Mouse (Mus musculus) CH12.LX (cell line): Measurements from ENCODE around the gene Ttll9. TPM values are rescaled to one million over a fixed set of nuclear protein-coding genes. Genes with fewer than 3 reads are reported as not detected.
A peak's percentile ranks its signal among the peaks of the same experiment; 100 is the strongest.

Source experiments
- DNase-seq: peaks from one replicate; pipeline ENCODE4 v3.0.0-alpha.2; 2013; ENCODE audit errors: extremely low read depth
- H3K27ac ChIP-seq: 2 replicates; pipeline ENCODE4 v1.5.1; 2012; ENCODE audit warnings: low read depth, mild to moderate bottlenecking, control low read depth, moderate library complexity; ENCODE audit not compliant: insufficient read depth
- H3K27me3 ChIP-seq: replicated peaks from 2 replicates; pipeline ENCODE3; 2012; ENCODE audit warnings: inconsistent platforms
- H3K36me3 ChIP-seq, 2 experiments: replicated peaks in 1 of 2; 2 replicates each; pipeline versions ENCODE3 to v1.6.1; 2012; ENCODE audit warnings: inconsistent platforms in 1 of 2, low read length in 1 of 2, mild to moderate bottlenecking in 1 of 2, mixed read lengths in 1 of 2, moderate library complexity in 1 of 2; ENCODE audit not compliant: control insufficient read depth in 1 of 2, insufficient read depth in 1 of 2
- H3K4me1 ChIP-seq, 2 experiments: 2 replicates each; pipeline ENCODE4 v1.6.1; 2012; ENCODE audit warnings: inconsistent platforms in 1 of 2, moderate library complexity in 1 of 2; ENCODE audit not compliant: insufficient read depth in 2 of 2, control insufficient read depth in 1 of 2
- H3K4me2 ChIP-seq: 2 replicates; pipeline ENCODE4 v1.6.1; 2012; ENCODE audit warnings: low read depth, mild to moderate bottlenecking, control low read depth; ENCODE audit not compliant: poor library complexity, insufficient read depth, severe bottlenecking
- H3K4me3 ChIP-seq, 3 experiments: fragments of 150-350 bp in 1 of 3; sonication (generic) in 1 of 3; replicated peaks in 1 of 3; 2 replicates each; pipeline versions ENCODE3 to v1.5.1; 2011 to 2012; ENCODE audit warnings: low read depth in 2 of 3, low read length in 2 of 3, mild to moderate bottlenecking in 2 of 3, moderate library complexity in 2 of 3, control low read depth in 1 of 3, improper control_type of control experiment in 1 of 3, inconsistent platforms in 1 of 3, mixed read lengths in 1 of 3; ENCODE audit not compliant: poor library complexity in 1 of 3
- H3K79me2 ChIP-seq: replicated peaks from 2 replicates; pipeline ENCODE4 v1.6.1; 2012; ENCODE audit warnings: mild to moderate bottlenecking, moderate library complexity; ENCODE audit not compliant: control insufficient read depth, poor library complexity, insufficient read depth, severe bottlenecking; ENCODE audit errors: extremely low read depth
- H3K9ac ChIP-seq: 2 replicates; pipeline ENCODE4 v1.6.1; 2012; ENCODE audit warnings: low read depth, mild to moderate bottlenecking, control low read depth, moderate library complexity; ENCODE audit not compliant: insufficient read depth
- H3K9me3 ChIP-seq: replicated peaks from 2 replicates; pipeline ENCODE3; 2012; ENCODE audit warnings: low read length, inconsistent platforms, mixed read lengths
- BHLHE40 ChIP-seq: IDR thresholded peaks from 2 replicates; pipeline ENCODE4 v1.6.1; 2011; ENCODE audit warnings: mild to moderate bottlenecking, low read depth, low read length, improper control_type of control experiment
- CHD1 ChIP-seq: IDR thresholded peaks from 2 replicates; pipeline ENCODE4 v1.6.1; 2012; ENCODE audit warnings: low read depth, low read length, improper control_type of control experiment, inconsistent platforms
- CHD2 ChIP-seq: IDR thresholded peaks from 2 replicates; pipeline ENCODE4 v1.6.1; 2011; ENCODE audit warnings: low read length, improper control_type of control experiment
- ELF1 ChIP-seq: IDR thresholded peaks from 2 replicates; pipeline ENCODE4 v1.6.1; 2014; ENCODE audit warnings: low read depth, mild to moderate bottlenecking, inconsistent platforms, low read length, improper control_type of control experiment
- GABPA ChIP-seq: IDR thresholded peaks from 2 replicates; pipeline ENCODE4 v1.6.1; 2012; ENCODE audit warnings: low read depth, low read length, improper control_type of control experiment, inconsistent platforms; ENCODE audit not compliant: insufficient replicate concordance
- MAFK ChIP-seq: IDR thresholded peaks from 2 replicates; pipeline ENCODE4 v1.6.1; 2011; ENCODE audit warnings: low read length, improper control_type of control experiment; ENCODE audit not compliant: insufficient replicate concordance
- MEF2A ChIP-seq: IDR thresholded peaks from 2 replicates; pipeline ENCODE4 v1.6.1; 2014; ENCODE audit warnings: low read depth, mild to moderate bottlenecking, inconsistent platforms, low read length, improper control_type of control experiment, borderline replicate concordance
- MXI1 ChIP-seq: IDR thresholded peaks from 2 replicates; pipeline ENCODE4 v1.6.1; 2011; ENCODE audit warnings: mild to moderate bottlenecking, low read depth, low read length, improper control_type of control experiment
- MYC ChIP-seq: IDR thresholded peaks from 2 replicates; pipeline ENCODE4 v1.6.1; 2011; ENCODE audit warnings: low read depth, mild to moderate bottlenecking, improper control_type of control experiment, low read length
- PAX5 ChIP-seq: IDR thresholded peaks from 2 replicates; pipeline ENCODE4 v1.6.1; 2012; ENCODE audit warnings: low read length, inconsistent platforms, mixed read lengths
- RCOR1 ChIP-seq: conservative IDR thresholded peaks from 2 replicates; pipeline ENCODE4 v1.6.1; 2012; ENCODE audit warnings: low read depth, mild to moderate bottlenecking, inconsistent platforms, low read length, improper control_type of control experiment
- SMC3 ChIP-seq: IDR thresholded peaks from 2 replicates; pipeline ENCODE4 v1.6.1; 2011; ENCODE audit warnings: low read depth, low read length, improper control_type of control experiment
- TBP ChIP-seq: conservative IDR thresholded peaks from 2 replicates; pipeline ENCODE4 v1.6.1; 2011; ENCODE audit warnings: low read depth, low read length, improper control_type of control experiment
- TCF12 ChIP-seq: IDR thresholded peaks from 2 replicates; pipeline ENCODE4 v1.6.1; 2014; ENCODE audit warnings: low read depth, mild to moderate bottlenecking, inconsistent platforms, low read length, improper control_type of control experiment
- UBTF ChIP-seq: IDR thresholded peaks from 2 replicates; pipeline ENCODE4 v1.6.1; 2012; ENCODE audit warnings: low read depth, mild to moderate bottlenecking, inconsistent platforms, low read length, improper control_type of control experiment, moderate library complexity
- USF1 ChIP-seq: IDR thresholded peaks from 2 replicates; pipeline ENCODE4 v1.6.1; 2014; ENCODE audit warnings: low read depth, mild to moderate bottlenecking, inconsistent platforms, low read length, improper control_type of control experiment
- USF2 ChIP-seq: conservative IDR thresholded peaks from 2 replicates; pipeline ENCODE4 v1.6.1; 2011; ENCODE audit warnings: low read depth, low read length, improper control_type of control experiment
- ZMIZ1 ChIP-seq: IDR thresholded peaks from 2 replicates; pipeline ENCODE4 v1.6.1; 2012; ENCODE audit warnings: low read depth, mild to moderate bottlenecking, inconsistent platforms, low read length, improper control_type of control experiment
- dilution Hi-C: fragments of 300-500 bp; cut with MboI; formaldehyde crosslinking; loops from 2 replicates; pipeline ENCODE4 v1.14.3; 2020; ENCODE audit warnings: low sequenced_read_pairs; ENCODE audit not compliant: extremely low pct_unique_long_range_greater_than_20kb, extremely low pct_ligation_motif_present
- in situ Hi-C: fragments of 300-500 bp; cut with MboI; formaldehyde crosslinking; loops from 3 replicates; pipeline ENCODE4 v1.14.3; 2019; ENCODE audit warnings: low sequenced_read_pairs, low pct_ligation_motif_present, low pct_unique_long_range_greater_than_20kb, mixed read lengths
- polyA plus RNA-seq: library from polyadenylated mRNA; unstranded; fragments of >175 nt; gene quantifications from 2 replicates; pipeline ENCODE4 v1.2.1, GENCODE M21; 2012; ENCODE audit warnings: low read depth; ENCODE audit not compliant: insufficient read length
- total RNA-seq, 2 experiments: library from RNA; depleted of rRNA; stranded (reverse); fragments of 300-350 nt in 1 of 2; fragments of >200 nt in 1 of 2; gene quantifications; 2 replicates each; pipeline ENCODE4 v1.2.3; 2012 to 2014

The Ttll9 gene
- total and polyA plus RNA-seq, 3 experiments, result 1.5 to 1.7 (median 1.7) TPM

DNA sequence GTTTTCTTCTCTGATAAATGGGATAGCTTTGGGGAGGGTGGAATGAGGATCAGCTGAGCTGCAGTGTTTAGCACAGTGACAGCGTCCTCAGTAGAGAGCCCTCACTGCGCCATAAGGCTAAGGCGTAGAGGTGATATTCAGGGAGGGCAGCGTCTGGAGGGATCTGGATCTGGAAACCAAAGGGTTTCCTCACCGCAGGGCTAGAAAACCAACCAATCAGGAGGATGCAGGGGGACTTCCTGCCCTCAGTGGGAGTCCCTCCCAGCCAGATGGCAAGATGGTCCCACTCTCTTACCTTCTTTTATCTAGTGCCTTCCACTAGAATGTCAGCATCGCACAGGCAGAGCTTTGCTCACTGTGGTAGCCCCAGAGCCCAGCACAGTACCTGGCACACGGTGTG is 20.5 kb upstream of the Ttll9 start:
- Histone ChIP-seq H3K36me3 (no peaks in the 10 kb centered on the region), H3K4me1 (peaks cover 0 to 15% of the 10 kb centered on the region in 2 experiments; a peak in 2 of 4 replicates), H3K4me3 (no peak overlapping the region), H3K27ac (no peak overlapping the region), H3K9me3 (no peaks in the 10 kb centered on the region), H3K9ac (no peak overlapping the region), H3K27me3 (peaks cover 84% of the 10 kb centered on the region), H3K4me2 (no peak overlapping the region)
- in situ Hi-C loops, result no loop called here
- dilution Hi-C loops, result no loop called here
- no peak for DNase-seq
- TF ChIP-seq USF1 (no peak), SMC3 (no peak), MXI1 (no peak), CHD1 (no peak), PAX5 (no peak), ZMIZ1 (no peak), GABPA (no peak), USF2 (no peak), UBTF (no peak), MEF2A (no peak), ELF1 (no peak), TCF12 (no peak), BHLHE40 (no peak), MAFK (no peak), TBP (no peak), RCOR1 (no peak), MYC (no peak)
- TF ChIP-seq, all 38 proteins: peak for 0
- no peaks in the 10 kb centered on the region for H3K79me2 ChIP-seq

DNA sequence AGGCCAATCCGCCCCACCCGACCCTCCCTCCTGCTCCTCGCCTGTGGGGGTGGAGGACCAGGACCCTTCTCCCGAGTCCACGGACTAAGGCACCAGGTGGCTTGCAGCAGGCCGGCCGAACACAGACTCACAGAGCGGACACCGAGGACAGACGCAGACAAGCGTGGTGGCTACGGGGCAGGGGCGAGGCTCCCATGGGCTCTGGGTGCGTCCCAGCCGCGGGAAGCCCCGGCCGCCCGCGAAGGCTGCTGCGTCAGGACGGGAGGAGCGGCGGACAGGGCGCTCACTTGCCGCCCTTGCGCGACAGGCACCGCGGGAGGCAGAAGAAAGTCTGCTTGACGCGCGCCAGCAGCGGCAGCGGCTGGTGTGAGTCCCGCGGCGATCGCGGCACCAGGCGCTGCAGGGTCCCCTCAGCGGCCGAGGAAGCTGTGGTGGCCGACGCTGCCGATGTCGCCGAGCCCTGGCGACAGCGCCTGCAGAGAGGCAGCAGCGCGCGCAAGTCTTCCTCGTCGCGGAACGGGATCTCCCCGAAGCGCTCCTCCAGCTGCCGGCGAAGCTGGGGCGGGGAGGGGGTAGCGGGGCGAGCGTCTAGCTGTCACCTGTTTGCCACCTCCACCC is 19.3 kb upstream of the Ttll9 start:
- dilution Hi-C loops (no loop called here), in situ Hi-C loops (no loop called here)
- Histone ChIP-seq H3K27me3 (peaks cover 92% of the 10 kb centered on the region), H3K9me3 (no peaks in the 10 kb centered on the region), H3K9ac (no peak overlapping the region), H3K36me3 (no peaks in the 10 kb centered on the region), H3K27ac (no peak overlapping the region), H3K4me1 (peaks cover 0 to 15% of the 10 kb centered on the region in 2 experiments; a peak in 2 of 4 replicates), H3K4me2 (0 out of 2 replicates have a peak overlapping the region, but pooled peaks have one; percentile 24), H3K4me3 (no peak overlapping the region), H3K79me2 (no peaks in the 10 kb centered on the region)
- no peak for DNase-seq
- TF ChIP-seq CHD2 (no peak), ELF1 (no peak), MAFK (no peak), CHD1 (no peak)
